Mouse (Mus musculus) MEL (cell line): Measurements from ENCODE around the gene Rfx2.

Experiments used
- E2F4 ChIP-seq: IDR thresholded peaks from 2 replicates; pipeline ENCODE4 v1.6.1; 2011; ENCODE audit warnings: low read depth, low read length, improper control_type of control experiment, borderline replicate concordance
- ELF1 ChIP-seq: IDR thresholded peaks from 2 replicates; pipeline ENCODE4 v1.6.1; 2014; ENCODE audit warnings: low read depth, mild to moderate bottlenecking, inconsistent platforms, low read length, improper control_type of control experiment, moderate library complexity
- EP300 ChIP-seq, 2 experiments: IDR thresholded peaks; 2 replicates each; pipeline ENCODE4 v1.6.1; 2011; ENCODE audit warnings: improper control_type of control experiment in 2 of 2, low read length in 2 of 2, low read depth in 1 of 2, mild to moderate bottlenecking in 1 of 2
- ETS1 ChIP-seq: IDR thresholded peaks from 2 replicates; pipeline ENCODE4 v1.6.1; 2012; ENCODE audit warnings: low read depth, mild to moderate bottlenecking, inconsistent platforms, low read length, improper control_type of control experiment, moderate library complexity
- MAX ChIP-seq: IDR thresholded peaks from 2 replicates; pipeline ENCODE4 v1.6.1; 2011; ENCODE audit warnings: low read length, improper control_type of control experiment
- POLR2A ChIP-seq, 2 experiments: IDR thresholded peaks; 2 replicates each; pipeline ENCODE4 v1.6.1; 2011 to 2012; ENCODE audit warnings: low read length in 2 of 2, mild to moderate bottlenecking in 2 of 2, control low read depth in 1 of 2, improper control_type of control experiment in 1 of 2, low read depth in 1 of 2, moderate library complexity in 1 of 2; ENCODE audit not compliant: control insufficient read depth in 1 of 2, insufficient read depth in 1 of 2, poor library complexity in 1 of 2
- SIN3A ChIP-seq: IDR thresholded peaks from 2 replicates; pipeline ENCODE4 v1.6.1; 2012; ENCODE audit warnings: low read length, improper control_type of control experiment, inconsistent platforms

GRCm38 (mm10) chr17:56871767-56872166, 41.0 kb upstream of the Rfx2 start:
- no peak for TF ChIP-seq SIN3A
- TF ChIP-seq ELF1 = no peak
- TF ChIP-seq EP300 (IDR thresholded peaks at IDR 0.05; ENCODE audit: low read depth in 1 of 2, low read length in 2 of 2) = no peak
- no peak for TF ChIP-seq POLR2A (IDR thresholded peaks at IDR 0.05; ENCODE audit: control insufficient read depth in 1 of 2, insufficient read depth in 1 of 2, low read depth in 1 of 2, low read length in 2 of 2, poor library complexity in 1 of 2)
- TF ChIP-seq ETS1 = no peak
- TF ChIP-seq MAX = no peak
- no peak for TF ChIP-seq E2F4
